Mouse (Mus musculus): ENCODE results near the gene Uox. TPM values are rescaled to one million over a fixed set of nuclear protein-coding genes. Genes with fewer than 3 reads are reported as not detected.

Uox gene
- polyA plus RNA-seq, 1 experiment = not detected

DNA sequence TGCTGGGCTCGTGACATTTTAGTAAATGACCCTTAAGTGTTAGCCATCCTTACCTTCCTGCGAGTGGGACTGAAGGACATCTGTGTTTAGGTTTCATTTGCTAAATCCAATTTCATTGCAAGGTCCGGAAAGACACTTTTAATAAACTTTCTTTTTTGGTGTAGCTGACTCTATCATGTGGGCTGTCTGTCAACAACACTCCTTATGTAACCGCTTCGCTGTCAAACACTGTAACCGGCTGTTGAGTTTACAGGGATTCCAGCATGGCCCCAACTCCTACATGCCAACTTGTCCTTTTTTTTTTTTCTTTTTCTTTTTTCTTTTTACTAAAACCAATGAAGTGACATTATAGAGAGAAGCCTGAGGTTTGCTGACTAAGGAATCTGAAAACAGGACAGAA, 28.2 kb downstream of the Uox start:
- Histone ChIP-seq H3K36me3 (replicated peaks; ENCODE audit: low read length) (no peaks in the 10 kb centered on the region), H3K4me1 (peaks cover 13% of the 10 kb centered on the region), H3K9me3 (no peaks in the 10 kb centered on the region), H3K4me3 (replicated peaks) (no peak overlapping the region), H3K27me3 (replicated peaks) (peaks cover 13% of the 10 kb centered on the region)
- no peak for TF ChIP-seq GATA1 (IDR thresholded peaks at IDR 0.05; ENCODE audit: borderline replicate concordance, low read length)
- TF ChIP-seq FLI1 (IDR thresholded peaks at IDR 0.05; ENCODE audit: low read length) = no peak

GRCm38 (mm10) chr3:146599198-146599900, 29.1 kb downstream of the Uox start:
- Histone ChIP-seq H3K4me3 (replicated peaks) (no peak overlapping the region), H3K4me1 (peaks cover 13% of the 10 kb centered on the region), H3K9me3 (no peaks in the 10 kb centered on the region), H3K36me3 (replicated peaks; ENCODE audit: low read length) (no peaks in the 10 kb centered on the region), H3K27me3 (replicated peaks) (peaks cover 15% of the 10 kb centered on the region)
- TF ChIP-seq FLI1 (IDR thresholded peaks at IDR 0.05; ENCODE audit: low read length) (no peak), GATA1 (IDR thresholded peaks at IDR 0.05; ENCODE audit: borderline replicate concordance, low read length) (no peak)

GRCm38 (mm10) chr3:146601205-146601604, 31.0 kb downstream of the Uox start:
- Histone ChIP-seq H3K4me1 (peaks cover 19% of the 10 kb centered on the region), H3K36me3 (replicated peaks; ENCODE audit: low read length) (no peaks in the 10 kb centered on the region), H3K4me3 (replicated peaks) (no peak overlapping the region), H3K27me3 (replicated peaks) (peaks cover 11% of the 10 kb centered on the region), H3K9me3 (no peaks in the 10 kb centered on the region)
- TF ChIP-seq FLI1 (IDR thresholded peaks at IDR 0.05; ENCODE audit: low read length) = no peak
- no peak for TF ChIP-seq GATA1 (IDR thresholded peaks at IDR 0.05; ENCODE audit: borderline replicate concordance, low read length)

GRCm38 (mm10) chr3:146602531-146602930, 32.3 kb downstream of the Uox start:
- Histone ChIP-seq H3K27me3 (replicated peaks) (peaks cover 7% of the 10 kb centered on the region), H3K36me3 (replicated peaks; ENCODE audit: low read length) (no peaks in the 10 kb centered on the region), H3K4me1 (peaks cover 22% of the 10 kb centered on the region), H3K4me3 (replicated peaks) (peak overlapping the region; percentile 62), H3K9me3 (no peaks in the 10 kb centered on the region)
- TF ChIP-seq GATA1 (IDR thresholded peaks at IDR 0.05; ENCODE audit: borderline replicate concordance, low read length) (no peak; the same call in 2 of the 3 replicates), FLI1 (IDR thresholded peaks at IDR 0.05; ENCODE audit: low read length) (no peak)

DNA sequence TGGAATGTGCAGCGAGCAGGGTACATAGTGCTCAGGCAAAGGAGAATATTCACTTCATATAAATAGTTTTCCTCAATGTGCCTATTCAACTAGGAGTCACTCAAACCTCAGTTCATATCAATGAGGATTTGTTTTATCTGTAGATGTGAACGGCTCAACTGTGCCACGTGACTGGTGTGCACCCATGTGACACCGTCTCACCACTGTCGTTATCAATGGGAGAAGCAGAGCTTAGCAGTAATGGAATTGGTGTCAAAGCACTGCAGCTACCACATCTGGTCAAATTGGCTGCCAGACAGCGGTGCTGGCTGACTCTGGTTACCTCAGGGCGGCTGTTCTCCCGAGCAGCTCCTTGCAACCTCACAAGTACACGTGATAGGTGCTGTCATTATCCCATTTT, 34.4 kb downstream of the Uox start:
- H3K4me3 ChIP-seq (replicated peaks) = peak overlapping the region; percentile 17
- peaks cover 7% of the 10 kb centered on the region for H3K27me3 ChIP-seq (replicated peaks)
- no peaks in the 10 kb centered on the region for H3K9me3 ChIP-seq
- H3K36me3 ChIP-seq (replicated peaks; ENCODE audit: low read length) = no peaks in the 10 kb centered on the region
- TF ChIP-seq FLI1 (IDR thresholded peaks at IDR 0.05; ENCODE audit: low read length) = no peak
- TF ChIP-seq GATA1 (IDR thresholded peaks at IDR 0.05; ENCODE audit: borderline replicate concordance, low read length) = no peak
- H3K4me1 ChIP-seq = peaks cover 25% of the 10 kb centered on the region

GRCm38 (mm10) chr3:146607368-146607767, 37.1 kb downstream of the Uox start:
- Histone ChIP-seq H3K36me3 (replicated peaks; ENCODE audit: low read length) (no peaks in the 10 kb centered on the region), H3K4me1 (peaks cover 26% of the 10 kb centered on the region), H3K27me3 (replicated peaks) (peaks cover 2% of the 10 kb centered on the region), H3K9me3 (no peaks in the 10 kb centered on the region), H3K4me3 (replicated peaks) (no peak overlapping the region)
- TF ChIP-seq GATA1 (IDR thresholded peaks at IDR 0.05; ENCODE audit: borderline replicate concordance, low read length) = no peak
- no peak for TF ChIP-seq FLI1 (IDR thresholded peaks at IDR 0.05; ENCODE audit: low read length)

DNA sequence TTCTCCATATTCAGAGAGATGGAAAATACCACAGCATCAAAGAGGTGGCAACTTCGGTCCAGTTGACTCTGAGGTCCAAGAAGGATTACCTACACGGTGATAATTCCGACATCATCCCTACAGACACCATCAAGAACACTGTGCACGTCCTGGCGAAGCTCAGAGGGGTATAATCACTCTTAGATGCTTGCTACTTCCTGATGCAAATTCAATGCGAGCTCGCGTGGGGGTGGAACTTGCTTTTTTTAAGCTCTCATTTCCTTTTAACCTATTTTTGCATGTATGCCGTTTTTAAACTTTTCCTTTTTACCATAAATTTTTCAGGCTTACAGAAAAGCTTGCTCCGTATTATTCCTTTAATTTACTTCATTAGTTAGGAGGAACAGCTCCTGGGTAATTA, 40.1 kb downstream of the Uox start:
- Histone ChIP-seq H3K27me3 (replicated peaks) (peaks cover 4% of the 10 kb centered on the region), H3K4me3 (replicated peaks) (no peak overlapping the region), H3K36me3 (replicated peaks; ENCODE audit: low read length) (no peaks in the 10 kb centered on the region), H3K9me3 (no peaks in the 10 kb centered on the region), H3K4me1 (peaks cover 19% of the 10 kb centered on the region)
- TF ChIP-seq GATA1 (IDR thresholded peaks at IDR 0.05; ENCODE audit: borderline replicate concordance, low read length) (no peak), FLI1 (IDR thresholded peaks at IDR 0.05; ENCODE audit: low read length) (no peak)

- TF ChIP-seq GATA1 (IDR thresholded peaks at IDR 0.05; ENCODE audit: borderline replicate concordance, low read length) (no peak), FLI1 (IDR thresholded peaks at IDR 0.05; ENCODE audit: low read length) (no peak)
- Histone ChIP-seq H3K4me3 (replicated peaks) (no peak overlapping the region), H3K36me3 (replicated peaks; ENCODE audit: low read length) (no peaks in the 10 kb centered on the region), H3K9me3 (no peaks in the 10 kb centered on the region), H3K4me1 (peaks cover 19% of the 10 kb centered on the region), H3K27me3 (replicated peaks) (peaks cover 4% of the 10 kb centered on the region)
Observed at GRCm38 (mm10) chr3:146611261-146611660, 41.0 kb downstream of the Uox start.

GRCm38 (mm10) chr3:146611821-146612220, 41.6 kb downstream of the Uox start:
- Histone ChIP-seq H3K4me3 (replicated peaks) (no peak overlapping the region), H3K4me1 (peaks cover 19% of the 10 kb centered on the region), H3K36me3 (replicated peaks; ENCODE audit: low read length) (no peaks in the 10 kb centered on the region), H3K27me3 (replicated peaks) (peaks cover 5% of the 10 kb centered on the region), H3K9me3 (no peaks in the 10 kb centered on the region)
- TF ChIP-seq GATA1 (IDR thresholded peaks at IDR 0.05; ENCODE audit: borderline replicate concordance, low read length) = no peak
- TF ChIP-seq FLI1 (IDR thresholded peaks at IDR 0.05; ENCODE audit: low read length) = no peak

GRCm38 (mm10) chr3:146615496-146615895, 45.3 kb downstream of the Uox start, which contains the start of gene Dnase2b:
Dnase2b (minus strand) TSS chr3:146615596.
- Histone ChIP-seq H3K27me3 (replicated peaks) (peaks cover 6% of the 10 kb centered on the region), H3K9me3 (no peaks in the 10 kb centered on the region), H3K4me1 (peaks cover 9% of the 10 kb centered on the region), H3K4me3 (replicated peaks) (no peak within 1 kb of the TSS), H3K36me3 (replicated peaks; ENCODE audit: low read length) (no peaks in the 10 kb centered on the region)
- TF ChIP-seq GATA1 (IDR thresholded peaks at IDR 0.05; ENCODE audit: borderline replicate concordance, low read length) (no peak), FLI1 (IDR thresholded peaks at IDR 0.05; ENCODE audit: low read length) (no peak)
